Mouse (Mus musculus) T-helper 1 cell (primary cell): ENCODE measurements at regions not wholly inside any gene's neighbourhood (a gene's known extent, or its start where the extent isn't known, plus 50 kb on each side); places are given as distances from the start of the nearest gene placed in this dataset.

Source experiments
- in situ Hi-C: fragments of 300-600 bp; cut with MboI, MseI; formaldehyde crosslinking; loops from one replicate; pipeline ENCODE4 v1.15.1; 2025; ENCODE audit warnings: high pct_unique_total_duplicates

DNA sequence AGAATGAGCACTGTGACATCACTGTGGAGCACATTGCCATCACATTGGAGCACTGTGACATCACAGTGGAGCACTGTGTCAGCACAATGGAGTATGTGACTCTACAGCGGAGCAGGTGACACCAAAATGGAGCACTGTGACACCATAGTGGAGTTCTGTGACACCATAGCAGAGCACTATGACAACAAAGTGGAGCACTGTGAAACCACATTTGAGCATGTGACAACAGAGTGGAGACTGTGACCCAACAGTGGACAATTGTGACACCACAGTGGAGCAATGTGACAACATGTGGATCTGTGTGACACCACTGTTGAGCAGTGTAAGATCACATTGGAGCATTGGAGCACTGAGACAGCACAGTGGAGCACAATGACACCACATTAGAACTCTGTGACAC lies 87.2 kb upstream of the Vmn1r2 start:
- in situ Hi-C loops: loop anchor here (5.0 to 10.0 kb wide), 4 partner anchors 37 to 292 kb away; no protein-coding TSS in a partner anchor

DNA sequence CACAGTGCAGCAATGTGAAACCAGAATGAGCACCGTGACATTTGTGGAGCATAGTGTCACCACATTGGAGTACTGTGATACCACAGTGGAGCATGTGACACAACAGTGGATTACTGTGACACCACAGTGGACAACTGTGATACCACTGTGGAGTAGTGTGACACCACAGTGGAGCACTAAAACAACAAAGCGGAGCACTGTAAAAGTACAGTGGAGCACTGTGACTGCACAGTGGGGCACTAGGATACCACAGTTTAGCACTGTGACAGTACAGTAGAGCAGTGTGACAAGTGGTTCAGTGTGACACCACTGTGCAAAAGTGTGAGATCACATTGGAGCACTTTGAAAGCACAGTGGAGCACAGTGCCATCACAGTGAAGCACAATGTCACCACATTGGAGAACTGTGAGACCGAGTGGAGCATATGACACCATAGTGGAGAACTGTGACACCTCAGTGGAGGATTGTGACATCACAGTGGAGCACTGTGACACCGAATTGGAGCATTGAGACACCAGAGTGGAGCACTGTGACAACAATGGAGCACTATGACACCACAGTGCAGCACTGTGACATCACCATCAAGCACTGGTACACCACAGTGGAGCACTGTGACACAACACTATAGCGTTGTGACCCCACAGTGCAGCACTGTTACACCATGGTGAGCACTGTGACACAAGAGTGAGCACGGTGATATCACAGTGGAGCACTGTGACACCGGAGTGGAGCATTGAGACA lies 86.6 kb upstream of the Vmn1r2 start:
- in situ Hi-C loops: loop anchor here (5.0 to 10.0 kb wide), 4 partner anchors 37 to 292 kb away; no protein-coding TSS in a partner anchor

DNA sequence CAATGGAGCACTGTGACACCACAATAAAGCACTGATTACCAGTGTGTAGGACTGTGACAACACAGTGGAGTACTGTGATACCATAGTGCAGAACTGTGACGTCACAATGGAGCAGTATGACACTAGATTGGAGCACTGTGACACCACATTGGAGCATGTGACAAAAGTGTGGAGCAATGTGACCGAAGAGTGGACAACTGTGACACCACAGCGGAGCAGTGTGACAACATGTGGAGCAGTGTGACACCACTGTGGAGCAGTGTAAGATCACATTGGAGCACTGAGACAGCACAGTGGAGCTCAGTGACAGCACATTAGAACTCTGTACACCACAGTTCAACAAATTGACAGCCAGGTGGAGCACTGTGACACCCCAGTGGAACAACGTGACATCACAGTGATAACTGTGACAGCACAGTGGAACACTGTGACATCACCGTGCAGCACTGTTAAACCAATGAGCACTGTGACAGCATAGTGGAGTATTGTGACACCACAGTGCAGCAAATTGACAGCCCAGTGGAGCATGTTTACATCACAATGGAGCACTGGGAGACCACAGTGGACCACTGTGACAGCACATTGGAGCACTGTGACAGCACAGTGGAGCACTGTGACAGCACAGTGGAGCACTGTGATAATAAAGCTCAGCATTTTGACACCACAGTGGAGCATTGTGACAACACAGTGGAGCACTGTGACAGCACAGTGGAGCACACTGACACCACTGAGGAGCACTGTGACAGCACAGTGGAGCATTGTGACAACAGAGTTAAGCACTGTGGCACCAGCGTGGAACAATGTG lies 85.8 kb upstream of the Vmn1r2 start:
- in situ Hi-C loops: loop anchor here (5.0 to 10.0 kb wide), 4 partner anchors 36 to 291 kb away; no protein-coding TSS in a partner anchor

DNA sequence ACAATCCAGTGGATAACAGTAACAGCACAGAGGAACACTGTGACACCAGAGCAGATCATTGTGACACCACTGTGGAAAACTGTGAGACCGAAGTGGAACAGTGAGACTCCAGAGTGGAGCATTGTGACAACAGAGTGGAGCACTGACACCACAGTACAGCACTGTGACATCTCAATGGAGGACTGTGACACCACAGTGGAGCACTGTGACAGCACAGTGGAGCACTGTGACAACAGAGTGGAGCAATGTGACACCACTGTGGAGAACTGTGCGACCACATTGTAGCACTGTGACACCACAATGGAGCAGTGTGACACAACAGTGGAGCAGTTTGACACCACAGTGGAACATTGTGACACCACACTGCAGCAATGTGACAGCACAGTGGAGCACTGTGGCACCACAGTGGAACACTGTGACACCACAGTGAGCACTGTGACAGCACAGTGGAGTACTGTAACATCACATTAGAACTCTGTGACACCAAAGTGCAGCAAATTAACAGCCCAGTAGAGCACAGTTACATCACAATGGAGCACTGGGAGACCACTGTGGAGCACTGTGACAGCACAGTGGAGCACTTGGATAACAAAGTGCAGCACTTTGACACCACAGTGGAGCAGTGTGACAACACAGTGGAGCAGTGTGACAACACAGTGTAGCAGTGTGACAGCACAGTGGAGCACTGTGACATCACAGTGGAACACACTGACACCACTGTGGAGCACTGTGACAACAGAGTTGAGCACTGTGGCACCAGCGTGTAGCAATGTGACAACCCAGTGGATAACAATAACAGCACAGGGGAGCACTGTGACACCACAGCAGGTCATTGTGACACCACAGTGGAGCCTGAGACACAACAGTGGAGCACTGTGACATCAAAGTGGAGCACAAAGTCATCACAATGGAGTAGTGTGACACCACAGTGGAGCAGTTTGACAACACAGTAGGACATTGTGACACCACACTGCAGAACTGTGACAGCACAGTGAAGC lies 84.9 kb upstream of the Vmn1r2 start:
- in situ Hi-C loops: loop anchor here (5.0 to 10.0 kb wide), 4 partner anchors 35 to 290 kb away; no protein-coding TSS in a partner anchor

DNA sequence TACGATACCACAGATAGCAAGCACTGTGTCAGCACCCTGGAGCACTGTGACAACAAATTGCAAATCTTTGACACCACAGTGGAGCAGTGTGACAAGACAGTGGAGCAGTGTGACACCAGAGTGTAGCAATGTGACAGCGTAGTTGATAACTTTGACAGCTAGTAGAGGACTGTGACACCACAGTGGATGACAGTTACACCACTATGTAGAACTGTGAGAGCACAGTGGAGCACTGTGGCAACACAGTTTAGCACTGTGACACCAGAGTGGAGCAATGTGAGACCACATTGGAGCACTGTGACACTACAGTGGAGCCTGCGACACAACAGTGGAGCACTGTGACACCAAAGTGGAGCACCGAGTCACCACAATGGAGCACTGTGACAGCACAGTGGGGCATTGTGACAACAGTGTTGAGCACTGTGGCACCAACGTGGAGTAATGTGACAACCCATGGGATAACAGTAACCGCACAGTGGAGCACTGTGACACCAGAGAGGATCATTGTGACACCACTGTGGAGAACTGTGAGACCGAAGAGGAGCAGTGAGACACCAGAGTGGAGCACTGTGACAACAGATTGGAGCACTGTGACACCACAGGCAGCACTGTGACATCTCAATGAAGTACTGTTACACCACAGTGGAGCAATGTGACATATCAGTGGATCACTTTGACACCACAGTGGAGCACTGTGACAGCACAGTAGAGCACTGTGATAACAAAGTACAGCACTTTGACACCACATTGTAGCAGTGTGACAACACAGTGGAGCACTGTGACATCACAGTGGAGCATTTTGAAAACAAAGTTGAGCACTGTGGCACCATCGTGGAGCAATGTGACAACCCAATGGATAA lies 83.7 kb upstream of the Vmn1r2 start:
- in situ Hi-C loops: loop anchor here (5.0 to 10.0 kb wide), 4 partner anchors 34 to 289 kb away; no protein-coding TSS in a partner anchor

DNA sequence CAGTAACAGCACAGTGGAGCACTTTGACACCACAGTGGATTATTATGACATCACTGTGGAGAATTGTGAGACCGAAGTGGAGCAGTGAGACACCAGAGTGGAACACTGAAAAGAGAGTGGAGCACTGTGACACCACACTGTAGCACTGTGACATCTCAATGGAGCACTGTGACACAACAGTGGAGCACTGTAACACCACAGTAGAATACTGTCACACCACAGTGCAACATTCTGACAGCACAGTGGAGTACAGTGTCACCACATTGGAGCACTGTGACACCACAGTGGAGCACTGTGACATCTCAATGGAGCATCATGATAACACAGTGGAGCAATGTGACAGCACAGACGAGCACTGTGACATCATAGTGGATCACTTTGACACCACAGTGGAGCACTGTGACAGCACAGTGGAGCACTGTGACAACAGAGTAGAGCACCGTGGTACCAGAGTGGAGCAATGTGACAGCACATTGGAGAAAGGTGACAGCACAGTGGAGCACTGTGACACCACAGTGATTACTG lies 83.0 kb upstream of the Vmn1r2 start:
- in situ Hi-C loops: loop anchor here (5.0 to 10.0 kb wide), 4 partner anchors 33 to 288 kb away; no protein-coding TSS in a partner anchor

DNA sequence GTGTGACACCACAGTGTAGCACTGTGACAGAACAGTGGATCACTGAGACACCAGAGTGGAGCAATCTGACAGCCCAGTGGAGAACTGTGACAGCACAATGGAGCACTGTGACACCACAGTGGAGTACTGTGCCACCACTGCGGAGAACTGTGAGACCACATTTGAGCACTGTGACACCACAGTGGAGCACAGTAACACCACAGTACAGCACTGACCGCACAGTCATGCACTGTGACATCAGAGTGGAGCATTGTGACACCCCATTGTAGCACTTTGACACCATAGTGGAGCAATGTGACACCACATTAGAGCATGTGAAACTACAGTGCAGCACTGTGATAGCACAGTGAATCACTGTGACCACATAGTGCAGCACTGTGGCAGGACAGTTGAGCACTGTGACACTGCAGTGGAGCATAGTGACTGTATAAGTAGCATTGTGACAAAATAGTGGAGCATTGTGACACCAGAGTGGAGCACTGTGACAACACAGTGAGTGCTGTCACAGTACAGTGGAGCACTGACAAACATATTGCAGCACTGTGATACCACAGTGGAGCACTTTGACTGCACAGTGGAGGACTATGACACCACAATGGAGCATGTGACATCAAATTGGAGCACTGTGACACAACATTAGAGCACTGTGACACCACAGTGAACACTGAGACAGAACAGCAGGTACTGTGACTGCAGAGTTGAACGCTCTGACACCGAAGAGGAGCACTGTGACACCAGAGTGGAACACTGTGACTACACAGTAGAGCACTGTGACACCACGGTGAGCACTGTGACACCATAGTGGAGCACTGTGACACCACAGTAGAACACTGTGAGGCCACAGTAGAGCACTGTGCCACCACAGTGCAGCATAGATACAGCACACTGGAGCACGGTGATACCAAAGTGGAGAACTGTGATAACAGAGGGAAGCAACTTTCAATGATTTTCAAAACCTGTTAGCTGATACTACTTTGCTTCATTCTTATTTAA lies 81.4 kb upstream of the Vmn1r2 start:
- in situ Hi-C loops: loop anchor here (10.0 kb wide), 1 partner anchor 59 kb away; no protein-coding TSS in a partner anchor

DNA sequence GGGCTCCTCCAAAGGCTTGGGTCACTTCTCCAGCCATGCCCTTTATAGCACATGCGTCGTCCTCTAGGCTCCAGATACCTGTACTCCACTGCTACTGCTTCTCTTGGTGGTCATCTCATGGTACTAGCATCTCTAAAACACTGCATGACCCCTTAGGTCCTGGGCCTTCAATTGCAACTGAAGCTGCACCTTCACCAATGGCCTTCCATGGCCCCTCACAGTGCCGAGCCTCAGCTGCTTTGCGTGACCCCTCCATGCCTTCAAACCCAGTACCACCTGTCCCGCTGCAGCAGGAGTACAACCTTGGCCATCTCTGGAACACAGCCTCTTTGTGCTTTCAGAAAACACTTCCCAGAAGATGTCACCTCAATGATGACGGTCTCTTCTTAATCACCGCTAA lies 79.5 kb upstream of the Vmn1r2 start:
- in situ Hi-C loops: loop anchor here (10.0 kb wide), 1 partner anchor 57 kb away; no protein-coding TSS in a partner anchor

DNA sequence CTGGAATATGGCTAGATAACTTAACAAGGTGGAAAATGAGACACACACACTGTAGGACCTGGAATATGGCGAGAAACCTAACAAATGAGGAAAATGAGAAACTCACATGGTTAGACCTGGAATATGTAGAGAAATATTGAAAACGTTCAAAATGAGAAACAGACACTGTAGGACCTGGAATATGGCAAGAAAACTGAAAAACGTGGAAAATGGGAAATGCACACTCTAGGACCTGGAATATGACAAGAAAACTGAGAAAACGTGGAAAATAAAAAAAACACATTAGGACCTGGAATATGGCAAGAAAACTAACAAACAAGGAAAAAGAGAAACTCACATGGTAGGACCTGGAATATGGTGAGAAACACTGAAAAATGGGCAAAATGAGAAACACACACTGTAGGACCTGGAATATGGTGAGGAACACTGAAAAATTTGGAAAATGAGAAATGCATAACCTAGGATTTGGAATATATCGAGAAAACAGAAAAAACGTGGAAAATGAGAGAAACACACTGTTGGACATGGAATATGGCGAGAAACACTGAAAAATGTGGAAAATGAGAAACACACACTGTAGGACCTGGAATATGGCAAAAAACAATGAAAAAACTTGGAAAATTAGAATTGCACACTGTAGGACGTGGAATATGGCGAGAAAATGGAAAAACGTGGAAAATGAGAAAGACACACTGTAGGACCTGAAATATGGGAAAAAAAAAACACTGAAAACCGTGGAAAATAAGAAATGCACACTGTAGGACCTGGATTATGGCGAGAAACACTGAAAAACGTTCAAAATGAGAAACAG lies 77.3 kb upstream of the Vmn1r2 start:
- in situ Hi-C loops: loop anchor here (10.0 kb wide), 1 partner anchor 55 kb away; no protein-coding TSS in a partner anchor

DNA sequence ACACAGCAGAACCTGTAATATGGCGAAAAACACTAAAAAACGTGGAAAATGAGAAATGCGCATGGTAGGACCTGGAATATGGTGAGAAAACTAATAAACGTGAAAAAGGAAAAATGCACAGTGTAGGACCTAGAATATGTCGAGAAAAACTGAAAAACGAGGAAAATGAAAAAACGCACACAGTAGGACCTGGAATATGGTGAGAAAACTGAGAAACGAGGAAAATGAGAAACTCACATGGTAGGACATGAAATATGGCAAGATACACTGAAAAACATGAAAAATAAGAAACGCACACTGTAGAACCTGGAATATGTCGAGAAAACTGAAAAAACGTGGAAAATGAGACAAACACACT lies 76.8 kb upstream of the Vmn1r2 start:
- in situ Hi-C loops: no loop called here

DNA sequence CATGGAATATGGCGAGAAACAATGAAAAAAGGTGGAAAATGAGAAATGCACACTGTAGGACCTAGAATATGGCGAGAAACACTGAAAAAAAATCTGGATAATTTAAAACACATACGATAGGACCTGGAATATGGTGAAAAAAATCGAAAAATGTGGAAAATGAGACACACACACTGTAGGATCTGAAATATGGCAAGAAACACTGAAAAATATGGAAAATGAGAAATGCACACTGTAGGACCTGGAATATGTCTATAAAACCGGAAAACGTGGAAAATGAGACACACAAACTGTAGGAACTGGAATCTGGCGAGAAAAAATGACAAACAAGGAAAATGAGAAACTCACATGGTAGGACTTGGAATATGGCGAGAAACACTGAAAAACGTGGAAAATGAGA lies 76.4 kb upstream of the Vmn1r2 start:
- in situ Hi-C loops: no loop called here
